Mouse (Mus musculus) midbrain, embryonic 10.5 days (tissue): ENCODE data around the gene Chst12. TPM values are rescaled to one million over a fixed set of nuclear protein-coding genes. Genes with fewer than 3 reads are reported as not detected.
"Not testable (repeated sequence)": the region's sequence is repeated elsewhere in the genome, so short reads cannot be mapped to it uniquely, and the experiment has no call there.

Source experiments
- DNase-seq: peaks from one replicate; pipeline ENCODE4 v3.0.0-alpha.2; 2017; ENCODE audit warnings: low spot score
- H3K27ac ChIP-seq: fragments of 300-500 bp; sonication (generic); replicated peaks from 2 replicates; pipeline ENCODE4 v1.5.1; 2016; ENCODE audit warnings: mild to moderate bottlenecking
- H3K27me3 ChIP-seq: fragments of 300-500 bp; sonication (generic); 2 replicates; pipeline ENCODE4 v1.6.1; 2016; ENCODE audit warnings: low read depth, mild to moderate bottlenecking; ENCODE audit not compliant: poor library complexity, severe bottlenecking
- H3K36me3 ChIP-seq: fragments of 300-500 bp; sonication (generic); 2 replicates; pipeline ENCODE4 v1.6.1; 2016; ENCODE audit warnings: mild to moderate bottlenecking, moderate library complexity
- H3K4me1 ChIP-seq: fragments of 300-500 bp; sonication (generic); 2 replicates; pipeline ENCODE4 v1.6.1; 2016
- H3K4me3 ChIP-seq: fragments of 300-500 bp; sonication (generic); 2 replicates; pipeline ENCODE4 v1.5.1; 2016; ENCODE audit warnings: mild to moderate bottlenecking, moderate library complexity
- H3K9me3 ChIP-seq: fragments of 300-500 bp; sonication (generic); replicated peaks from 2 replicates; pipeline ENCODE4 v1.6.1; 2016; ENCODE audit warnings: mild to moderate bottlenecking
- WGBS: fragments of 180-500 bp; shearing (Covaris S2); methylation state at CpG from one replicate; pipeline ENCODE4 v1.1.7; 2016; 5-methylcytosine and 5-hydroxymethylcytosine counted together
- polyA plus RNA-seq: library from polyadenylated mRNA; unstranded; fragments of >200 nt; fragmentation: Nextera tagmentation; extraction: Ambion mirVana; gene quantifications from 2 replicates; pipeline ENCODE4 v1.2.1, GENCODE M21; 2016

Chst12 gene
- polyA plus RNA-seq = 14.7 and 16.1 TPM in 2 replicates

GRCm38 (mm10) chr5:140505208-140505780, at the start of gene Chst12:
Chst12 (plus strand) TSS chr5:140505550.
- under 1% methylated on average over 38 of the region's 38 CpGs for WGBS
- Histone ChIP-seq H3K27ac (peak within 1 kb of the TSS; percentile 85), H3K27me3 (peaks cover 23% of the 10 kb centered on the region), H3K4me1 (peaks cover 78% of the 10 kb centered on the region), H3K36me3 (no peaks in the 10 kb centered on the region), H3K9me3 (no peaks in the 10 kb centered on the region), H3K4me3 (peak within 1 kb of the TSS; percentile 63)
- peak; percentile 100 for DNase-seq

DNA sequence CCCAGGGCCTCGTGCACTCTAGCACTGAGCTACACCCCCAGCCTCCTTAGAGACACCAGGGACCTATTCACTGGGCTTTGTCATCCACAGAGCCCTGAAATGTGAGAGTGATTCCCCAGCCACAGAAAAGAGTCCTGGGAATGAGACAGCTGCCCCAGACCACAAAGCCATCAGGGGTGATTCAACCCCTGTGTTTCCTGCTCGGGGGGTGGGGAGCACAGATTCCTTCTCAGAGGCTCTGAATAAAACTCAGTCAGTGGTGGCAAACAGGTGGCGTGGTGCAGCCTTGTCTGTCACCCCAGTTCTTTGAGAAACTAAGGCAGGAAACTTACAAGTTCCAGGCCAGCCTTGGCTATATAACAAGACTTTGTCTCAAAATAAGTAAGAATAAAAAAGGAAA, 43.9 kb upstream of the Chst12 start:
- H3K4me3 ChIP-seq = no peak overlapping the region
- peaks cover 21% of the 10 kb centered on the region for H3K9me3 ChIP-seq
- H3K27ac ChIP-seq = no peak overlapping the region
- WGBS = 83% methylated on average over 3 of the region's 3 CpGs
- no peaks in the 10 kb centered on the region for H3K36me3 ChIP-seq
- DNase-seq = no peak
- H3K27me3 ChIP-seq = no peaks in the 10 kb centered on the region
- H3K4me1 ChIP-seq = no peaks in the 10 kb centered on the region

DNA sequence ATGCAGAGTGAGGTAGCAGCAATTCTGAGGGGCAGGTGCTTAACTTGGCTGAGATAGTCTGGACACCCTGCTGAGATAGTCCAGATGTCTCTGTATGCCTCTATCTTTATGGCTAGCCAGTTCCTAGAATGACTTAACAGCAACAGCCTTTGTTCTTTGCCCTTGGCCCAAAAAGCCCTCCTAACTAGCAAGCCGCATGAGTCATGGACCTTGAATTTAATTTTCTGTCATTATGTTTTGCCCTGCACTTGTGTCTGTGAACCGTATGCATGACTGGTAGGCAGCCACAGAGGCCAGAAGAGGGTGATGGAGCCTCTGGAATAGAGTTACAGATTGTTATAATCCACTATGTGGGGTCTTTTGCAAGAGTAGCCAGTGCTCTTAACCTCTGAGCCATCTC, 42.2 kb upstream of the Chst12 start:
- 81% methylated on average over 2 of the region's 2 CpGs for WGBS
- H3K4me1 ChIP-seq, H3K27ac ChIP-seq, H3K36me3 ChIP-seq, H3K4me3 ChIP-seq, DNase-seq, H3K27me3 ChIP-seq: not testable (repeated sequence)
- H3K9me3 ChIP-seq = peaks cover 21% of the 10 kb centered on the region

GRCm38 (mm10) chr5:140464943-140465342, 40.4 kb upstream of the Chst12 start:
- Histone ChIP-seq H3K27ac (no peak overlapping the region), H3K36me3 (no peaks in the 10 kb centered on the region), H3K4me1 (0 out of 2 replicates have a peak, but pooled peaks cover 2% of the 10 kb centered on the region), H3K9me3 (peaks cover 21% of the 10 kb centered on the region), H3K4me3 (no peak overlapping the region), H3K27me3 (no peaks in the 10 kb centered on the region)
- 89% methylated on average over 2 of the region's 2 CpGs for WGBS
- no peak for DNase-seq

DNA sequence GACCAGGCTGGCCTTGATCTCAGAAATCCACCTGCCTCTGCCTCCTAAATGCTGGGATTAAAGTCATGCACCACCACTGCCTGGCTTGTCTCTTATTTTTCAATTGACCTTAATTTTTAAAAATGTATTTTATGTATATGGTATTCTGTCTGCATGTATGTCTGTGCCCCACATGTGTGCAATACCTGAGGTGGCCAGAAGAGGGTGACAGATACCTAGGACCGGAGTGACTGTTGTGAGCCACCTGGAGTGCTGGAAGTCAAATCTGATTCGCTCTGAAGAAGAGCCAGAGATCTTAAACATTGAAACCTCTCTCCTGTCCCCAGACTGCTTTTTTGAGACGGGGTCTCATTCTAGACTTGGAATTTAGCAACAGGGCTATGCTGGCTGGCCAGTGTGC, 33.0 kb upstream of the Chst12 start:
- no peaks in the 10 kb centered on the region for H3K27me3 ChIP-seq
- 0 out of 2 replicates have a peak, but pooled peaks cover 2% of the 10 kb centered on the region for H3K4me1 ChIP-seq
- no peak for DNase-seq
- no peak overlapping the region for H3K4me3 ChIP-seq
- no peaks in the 10 kb centered on the region for H3K36me3 ChIP-seq
- no peaks in the 10 kb centered on the region for H3K9me3 ChIP-seq
- no peak overlapping the region for H3K27ac ChIP-seq
- 75% methylated on average over 3 of the region's 3 CpGs for WGBS

DNA sequence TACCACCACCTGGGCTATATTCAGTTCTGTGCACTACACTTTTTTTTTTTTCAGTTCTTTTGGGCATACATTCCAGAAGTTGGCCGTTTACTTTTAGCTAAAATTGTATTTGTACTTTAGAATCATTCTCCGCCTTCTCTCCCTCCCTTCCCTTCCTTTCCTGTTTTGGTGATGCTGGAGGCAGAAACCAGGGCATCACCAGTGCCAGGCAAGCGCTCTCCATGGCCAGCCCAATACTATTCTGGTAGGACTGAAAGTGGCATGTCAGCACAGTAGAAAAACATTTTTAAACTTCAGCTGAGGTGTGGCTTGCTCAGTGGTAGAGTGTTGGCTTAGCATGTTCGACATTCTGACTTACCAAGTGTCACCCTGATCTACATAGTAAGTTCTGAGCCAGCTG, 23.9 kb upstream of the Chst12 start:
- no peaks in the 10 kb centered on the region for H3K4me1 ChIP-seq
- no peaks in the 10 kb centered on the region for H3K9me3 ChIP-seq
- H3K27me3 ChIP-seq = no peaks in the 10 kb centered on the region
- whole genome bisulfite sequencing = 83% methylated on average over 4 of the region's 4 CpGs
- no peak for DNase-seq
- H3K4me3 ChIP-seq = no peak overlapping the region
- H3K36me3 ChIP-seq = no peaks in the 10 kb centered on the region
- no peak overlapping the region for H3K27ac ChIP-seq

- H3K36me3 ChIP-seq = no peaks in the 10 kb centered on the region
- no peak overlapping the region for H3K27ac ChIP-seq
- H3K4me1 ChIP-seq = peaks cover 5% of the 10 kb centered on the region
- no peak overlapping the region for H3K4me3 ChIP-seq
- no peak for DNase-seq
- H3K27me3 ChIP-seq = 0 out of 2 replicates have a peak, but pooled peaks cover 4% of the 10 kb centered on the region
- no peaks in the 10 kb centered on the region for H3K9me3 ChIP-seq
- WGBS = 74% methylated on average over 6 of the region's 6 CpGs
These were observed 14.2 kb upstream of the Chst12 start for GRCm38 (mm10) chr5:140491142-140491541.

GRCm38 (mm10) chr5:140492684-140493233, 12.6 kb upstream of the Chst12 start:
- Histone ChIP-seq H3K4me1 (peaks cover 5% of the 10 kb centered on the region), H3K4me3 (no peak overlapping the region), H3K9me3 (no peaks in the 10 kb centered on the region), H3K36me3 (no peaks in the 10 kb centered on the region), H3K27me3 (0 out of 2 replicates have a peak, but pooled peaks cover 4% of the 10 kb centered on the region), H3K27ac (no peak overlapping the region)
- 41% methylated on average over 11 of the region's 11 CpGs for WGBS
- DNase-seq = no peak

- H3K27me3 ChIP-seq = peaks cover 8% of the 10 kb centered on the region
- H3K4me3 ChIP-seq = no peak overlapping the region
- 84% methylated on average over 6 of the region's 6 CpGs for WGBS
- H3K4me1 ChIP-seq = peaks cover 15% of the 10 kb centered on the region
- no peaks in the 10 kb centered on the region for H3K9me3 ChIP-seq
- no peaks in the 10 kb centered on the region for H3K36me3 ChIP-seq
- no peak overlapping the region for H3K27ac ChIP-seq
- DNase-seq = no peak
These were observed 7.2 kb upstream of the Chst12 start for GRCm38 (mm10) chr5:140498176-140498575.

DNA sequence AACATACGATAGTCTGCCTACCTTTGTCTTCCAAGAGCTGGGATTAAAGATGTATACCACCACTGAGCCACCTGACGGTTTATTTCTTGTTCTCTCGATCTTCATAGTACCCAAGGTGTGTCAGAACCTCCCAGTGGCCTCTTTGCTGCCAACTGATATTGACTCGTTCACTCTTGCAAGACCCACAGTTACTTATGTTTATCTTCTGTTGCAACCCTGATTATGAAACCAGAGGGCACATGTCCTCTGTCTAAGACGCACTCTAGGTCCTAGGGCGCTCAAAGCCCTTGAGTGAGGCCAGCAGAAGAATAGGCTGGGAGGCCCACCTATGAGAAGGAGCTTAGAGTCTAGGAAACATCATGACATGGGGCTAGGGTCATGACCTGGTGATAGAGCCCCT, 4.6 kb upstream of the Chst12 start:
- H3K36me3 ChIP-seq = no peaks in the 10 kb centered on the region
- no peaks in the 10 kb centered on the region for H3K9me3 ChIP-seq
- 92% methylated on average over 6 of the region's 6 CpGs for WGBS
- no peak for DNase-seq
- no peak overlapping the region for H3K4me3 ChIP-seq
- H3K27ac ChIP-seq = no peak overlapping the region
- peaks cover 32% of the 10 kb centered on the region for H3K4me1 ChIP-seq
- H3K27me3 ChIP-seq = peaks cover 23% of the 10 kb centered on the region

GRCm38 (mm10) chr5:140501982-140502836, 3.1 kb upstream of the Chst12 start:
- Histone ChIP-seq H3K9me3 (no peaks in the 10 kb centered on the region), H3K4me3 (peak overlapping the region; percentile 43), H3K27ac (peak overlapping the region; percentile 79), H3K27me3 (peaks cover 23% of the 10 kb centered on the region), H3K36me3 (no peaks in the 10 kb centered on the region), H3K4me1 (peaks cover 47% of the 10 kb centered on the region)
- 18% methylated on average over 14 of the region's 14 CpGs for WGBS
- peak; percentile 47 for DNase-seq

GRCm38 (mm10) chr5:140502925-140503324, 2.4 kb upstream of the Chst12 start:
- under 1% methylated on average over 12 of the region's 12 CpGs for WGBS

More at GRCm38 (mm10) chr5:140502925-140503324, 2.4 kb upstream of the Chst12 start:
- Histone ChIP-seq H3K27me3 (peaks cover 23% of the 10 kb centered on the region), H3K27ac (peak overlapping the region; percentile 79), H3K4me3 (peak overlapping the region; percentile 43), H3K4me1 (peaks cover 54% of the 10 kb centered on the region)
- H3K9me3 ChIP-seq, H3K36me3 ChIP-seq: not testable (repeated sequence)
- peak; percentile 50 for DNase-seq
